In the genomic region with DNA sequence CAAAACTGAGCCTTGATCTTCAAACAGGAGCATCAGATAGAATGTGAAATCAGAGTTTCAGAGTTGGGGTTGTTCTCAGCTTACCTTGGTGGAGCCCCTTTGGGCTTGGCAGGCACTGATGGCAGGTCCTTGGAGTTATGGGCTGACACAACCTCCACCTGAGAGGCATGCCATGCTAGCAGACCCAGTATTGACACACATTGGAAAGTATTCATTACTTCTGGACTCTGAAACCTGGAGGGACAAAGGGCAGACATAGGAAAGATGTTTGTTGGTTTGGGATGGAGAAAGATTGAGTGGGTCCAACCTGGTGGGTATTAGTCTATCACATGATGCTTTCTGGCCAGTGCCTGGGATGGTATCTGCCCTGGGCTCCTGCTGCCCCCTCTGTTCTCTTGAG, we compare ENCODE assay signal across 12 mouse cellular contexts. TPM values are rescaled to one million over a fixed set of nuclear protein-coding genes. Genes with fewer than 3 reads are reported as not detected.
DNase-seq lines count a peak whose midpoint lies in the region; ATAC-seq and TF ChIP-seq lines count a peak whose summit lies in the region.
"Not testable (repeated sequence)": the region's sequence is repeated elsewhere in the genome, so short reads cannot be mapped to it uniquely, and the experiment has no call there.
"Had no signal": no experiment of that assay in that cellular context is flagged by ENCODE, and none has a peak within 500 bp of the region (broad histone marks: within the 10 kb centered on the region; RNA-seq: fewer than 3 reads in every experiment).

No protein-coding gene starts in this region.

- TF ChIP-seq CTCF in liver, adult 2 months (IDR thresholded peaks at IDR 0.05; ENCODE audit: low read depth, low read length); liver, postnatal 0 days (IDR thresholded peaks at IDR 0.05; ENCODE audit: low read depth): not testable (repeated sequence)

- H3K4me1 ChIP-seq in liver, adult 2 months (ENCODE audit: control insufficient read depth, insufficient read depth, low read length); liver, postnatal 0 days (ENCODE audit: insufficient read depth): not testable (repeated sequence)

- not testable (repeated sequence) for TF ChIP-seq EP300 in liver, postnatal 0 days (IDR thresholded peaks at IDR 0.05; ENCODE audit: low read depth)

- H3K27ac ChIP-seq in liver, adult 2 months (replicated peaks; ENCODE audit: insufficient read depth, low read depth, low read length) = peak overlapping the region; percentile 25
- not testable (repeated sequence) for H3K27ac ChIP-seq in liver, postnatal 0 days (ENCODE audit: low read depth)

- not testable (repeated sequence) for H3K9ac ChIP-seq in liver, adult 2 months (ENCODE audit: low read depth, low read length); liver, postnatal 0 days (replicated peaks)

- not testable (repeated sequence) for H3K79me2 ChIP-seq in liver, adult 2 months (ENCODE audit: control insufficient read depth, insufficient read depth, low read length)

- not testable (repeated sequence) for H3K4me2 ChIP-seq in liver, postnatal 0 days (ENCODE audit: low read depth, low read length)

- not testable (repeated sequence) for H3K9me3 ChIP-seq in liver, postnatal 0 days (ENCODE audit: low read length)

- H3K27me3 ChIP-seq in liver, adult 2 months (ENCODE audit: control insufficient read depth, insufficient read depth, low read length); liver, postnatal 0 days (ENCODE audit: insufficient read depth, low read length): not testable (repeated sequence)

- peak; percentile 74 for ATAC-seq in liver, postnatal 0 days

- peak; percentile 60 for DNase-seq in liver, adult 2 months (ENCODE audit: extremely low read depth, low read depth, low spot score)
- not testable (repeated sequence) for DNase-seq in liver, postnatal 0 days

- not testable (repeated sequence) for H3K4me3 ChIP-seq in liver, adult 2 months (ENCODE audit: insufficient read depth, low read depth, low read length); liver, postnatal 0 days (ENCODE audit: low read depth, low read length)

- not testable (repeated sequence) for H3K36me3 ChIP-seq in liver, adult 2 months (ENCODE audit: control insufficient read depth, insufficient read depth, low read length); liver, postnatal 0 days (replicated peaks; ENCODE audit: insufficient read depth, low read length)

- TF ChIP-seq POLR2A in liver, adult 2 months (IDR thresholded peaks at IDR 0.05; ENCODE audit: extremely low read depth, insufficient read depth, low read length) = not testable (repeated sequence)

RNA-seq across cellular contexts. Expression of a gene that starts 31.0 kb away (rescaled TPM):
- 815 and 1,006 TPM in 2 replicates for total RNA-seq in liver, adult 2 months (2014; rRNA removed)
- 590 and 699 TPM in 2 replicates for polyA plus RNA-seq in liver, adult 2 months (2012; rRNA removed)
- polyA plus RNA-seq in liver, postnatal 0 days (2015; fragmentation: Nextera tagmentation; extraction: Ambion mirVana) = 70.2 and 81.9 TPM in 2 replicates
- total RNA-seq: CH12.LX, ES-E14, G1E, MEL had no signal
- polyA plus RNA-seq: activated CD4-positive, CD25-positive, alpha-beta regulatory T cell, adult 4 months; brain, embryonic 14.5 days; C2C12; CD4-positive, CD25-positive, alpha-beta regulatory T cell, adult 4 months; cerebellum, adult 2 months; G1E; Patski had no signal

RNA-seq across cellular contexts. Expression of a gene that starts 59.8 kb away (rescaled TPM):
- total RNA-seq in liver, adult 2 months (2014; rRNA removed) = 643 and 658 TPM in 2 replicates
- polyA plus RNA-seq in liver, adult 2 months (2012; rRNA removed) = 1,932 and 2,426 TPM in 2 replicates
- polyA plus RNA-seq in liver, postnatal 0 days (2015; fragmentation: Nextera tagmentation; extraction: Ambion mirVana) = 59.6 and 67.8 TPM in 2 replicates
- total RNA-seq: CH12.LX, ES-E14, G1E, MEL had no signal
- polyA plus RNA-seq: activated CD4-positive, CD25-positive, alpha-beta regulatory T cell, adult 4 months; brain, embryonic 14.5 days; C2C12; CD4-positive, CD25-positive, alpha-beta regulatory T cell, adult 4 months; G1E; Patski had no signal

Comparison
In these comparisons a context has a peak if more than half of its experiments do, and no peak if none do; other contexts are left out.
1. RNA of a gene that starts 59.8 kb away (polyA plus RNA-seq): 1,932 to 2,426 TPM in liver, adult 2 months; 59.6 to 67.8 TPM in liver, postnatal 0 days; every median in the first group is over 10 times any median in the second.